Mouse (Mus musculus) intestine, embryonic 15.5 days (tissue): Measurements from ENCODE around the gene Ap4s1. TPM values are rescaled to one million over a fixed set of nuclear protein-coding genes. Genes with fewer than 3 reads are reported as not detected.
A peak's percentile ranks its signal among the peaks of the same experiment; 100 is the strongest.

Experiments used
- ATAC-seq: fragments of 200-750 bp; cut with Nextera tagmentation; 2 replicates; pipeline ENCODE4 v1.8.0; 2017; ENCODE audit warnings: moderate TSS enrichment, moderate library complexity
- H3K27ac ChIP-seq: fragments of 300-500 bp; sonication (generic); 2 replicates; pipeline ENCODE4 v1.5.1; 2015; ENCODE audit warnings: mild to moderate bottlenecking, inconsistent platforms
- H3K27me3 ChIP-seq: fragments of 300-500 bp; sonication (generic); replicated peaks from 2 replicates; pipeline ENCODE4 v1.6.1; 2015; ENCODE audit warnings: inconsistent platforms
- H3K36me3 ChIP-seq: fragments of 300-500 bp; sonication (generic); 2 replicates; pipeline ENCODE4 v1.6.1; 2015; ENCODE audit warnings: inconsistent platforms
- H3K4me1 ChIP-seq: fragments of 300-500 bp; sonication (generic); replicated peaks from 2 replicates; pipeline ENCODE4 v1.6.1; 2015; ENCODE audit warnings: inconsistent platforms
- H3K4me2 ChIP-seq: fragments of 300-500 bp; sonication (generic); replicated peaks from 2 replicates; pipeline ENCODE4 v1.6.1; 2015; ENCODE audit warnings: mild to moderate bottlenecking, inconsistent platforms
- H3K4me3 ChIP-seq: fragments of 300-500 bp; sonication (generic); replicated peaks from 2 replicates; pipeline ENCODE4 v1.5.1; 2015; ENCODE audit warnings: inconsistent platforms
- H3K9ac ChIP-seq: fragments of 300-500 bp; sonication (generic); 2 replicates; pipeline ENCODE4 v1.6.1; 2015; ENCODE audit warnings: inconsistent platforms
- H3K9me3 ChIP-seq: fragments of 300-500 bp; sonication (generic); 2 replicates; pipeline ENCODE4 v1.6.1; 2016; ENCODE audit warnings: inconsistent platforms
- WGBS: fragments of 180-500 bp; shearing (Covaris S2); methylation state at CpG from one replicate; pipeline ENCODE4 v1.1.7; 2015; 5-methylcytosine and 5-hydroxymethylcytosine counted together
- polyA plus RNA-seq: library from polyadenylated mRNA; unstranded; fragments of >200 nt; fragmentation: Nextera tagmentation; extraction: Ambion mirVana; gene quantifications from 2 replicates; pipeline ENCODE4 v1.2.1, GENCODE M21; 2015

Ap4s1 gene
- polyA plus RNA-seq, 1 experiment from 2014 or later: 26.9 TPM

DNA sequence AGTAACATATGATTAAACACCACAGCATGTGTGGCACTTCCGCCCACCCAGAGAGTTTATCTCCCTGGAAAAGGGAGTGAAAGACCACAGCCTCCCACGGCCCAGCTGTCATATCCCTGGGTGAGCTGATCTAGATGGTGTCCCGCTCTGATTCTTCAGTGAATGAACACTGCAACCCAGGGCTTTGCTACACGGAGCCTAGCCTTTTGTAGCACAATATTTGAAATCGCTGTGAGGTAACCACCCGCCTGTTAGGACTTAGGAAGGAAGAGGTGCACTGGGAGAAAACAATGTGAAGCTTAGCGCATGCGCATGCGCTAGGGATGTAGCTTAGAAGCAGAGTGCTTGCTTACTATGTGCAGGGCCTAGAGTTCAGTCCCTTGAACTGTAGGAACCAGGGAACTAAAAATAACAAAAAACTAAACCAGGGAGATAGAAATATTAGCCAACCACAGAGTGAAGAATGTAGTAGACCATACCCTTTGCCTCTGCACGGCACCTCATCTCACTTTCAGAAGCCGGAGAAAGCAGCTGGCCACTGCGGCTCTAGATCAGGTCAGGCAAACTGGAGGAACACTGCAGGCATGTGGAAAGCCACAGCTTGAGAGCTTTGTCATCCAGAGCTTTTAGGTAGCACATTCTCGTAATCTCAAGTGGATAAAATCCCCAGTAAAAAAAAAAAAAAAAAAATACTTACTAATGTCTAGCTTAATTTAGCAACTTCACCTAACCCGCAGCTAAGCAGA lies 18.3 kb downstream of the Ap4s1 start:
- H3K4me3 ChIP-seq: no peak overlapping the region
- H3K27ac ChIP-seq: no peak overlapping the region
- H3K9me3 ChIP-seq: no peaks in the 10 kb centered on the region
- H3K4me1 ChIP-seq: no peaks in the 10 kb centered on the region; the same call in 1 of the 2 replicates
- no peak overlapping the region for H3K9ac ChIP-seq
- H3K27me3 ChIP-seq: no peaks in the 10 kb centered on the region
- no peaks in the 10 kb centered on the region for H3K36me3 ChIP-seq
- no peak overlapping the region for H3K4me2 ChIP-seq
- WGBS: 71% methylated on average over 14 of the region's 14 CpGs
- no peak for ATAC-seq

DNA sequence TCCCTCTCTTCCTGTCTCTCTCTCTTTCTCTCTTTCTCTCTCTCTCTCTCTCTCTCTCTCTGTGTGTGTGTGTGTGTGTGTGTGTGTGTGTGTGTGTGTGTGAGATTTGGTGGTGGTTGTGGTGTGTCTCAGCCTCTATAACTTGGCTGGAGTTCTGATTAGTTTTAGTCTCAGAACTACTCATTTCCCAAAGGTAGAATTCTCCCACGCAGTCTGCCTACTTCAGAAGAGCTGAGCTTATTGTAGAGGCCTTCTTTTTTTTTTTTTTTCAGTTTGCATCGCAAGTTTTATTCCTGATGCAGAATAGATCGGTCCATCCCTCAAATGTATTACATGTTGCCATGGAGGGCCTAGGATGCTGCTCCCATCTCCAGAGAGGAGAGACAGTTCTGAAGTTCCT lies 18.9 kb downstream of the Ap4s1 start:
- H3K27ac ChIP-seq: no peak overlapping the region
- no peak overlapping the region for H3K9ac ChIP-seq
- no peak overlapping the region for H3K4me3 ChIP-seq
- no peak overlapping the region for H3K4me2 ChIP-seq
- 71% methylated on average over 3 of the region's 3 CpGs for WGBS
- H3K9me3 ChIP-seq: no peaks in the 10 kb centered on the region
- no peaks in the 10 kb centered on the region for H3K36me3 ChIP-seq
- ATAC-seq: no peak
- no peaks in the 10 kb centered on the region; the same call in 1 of the 2 replicates for H3K4me1 ChIP-seq
- H3K27me3 ChIP-seq: no peaks in the 10 kb centered on the region

DNA sequence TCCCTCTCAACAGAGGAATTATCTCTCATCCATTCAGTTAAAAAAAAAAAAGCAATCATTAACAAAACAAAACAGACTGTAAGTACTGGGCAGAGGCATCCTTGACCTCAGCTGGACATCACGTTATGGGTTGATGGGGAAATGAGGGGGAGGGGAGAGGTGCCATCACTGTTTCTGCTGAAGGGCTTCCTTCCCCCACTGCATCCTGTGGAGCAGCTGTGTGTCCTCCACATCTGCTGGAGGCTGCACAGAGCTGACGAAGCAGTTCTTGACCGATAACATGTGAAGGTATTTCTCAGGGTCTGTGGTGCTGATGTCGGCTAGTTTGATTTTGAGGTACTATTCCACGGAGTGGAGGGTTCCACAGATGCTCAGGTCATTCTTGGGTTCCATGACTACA lies 19.3 kb downstream of the Ap4s1 start:
- Histone ChIP-seq H3K4me3 (no peak overlapping the region), H3K27ac (no peak overlapping the region), H3K27me3 (no peaks in the 10 kb centered on the region), H3K9ac (no peak overlapping the region), H3K4me2 (no peak overlapping the region), H3K36me3 (no peaks in the 10 kb centered on the region), H3K9me3 (no peaks in the 10 kb centered on the region), H3K4me1 (no peaks in the 10 kb centered on the region; the same call in 1 of the 2 replicates)
- 43% methylated on average over 5 of the region's 5 CpGs for WGBS
- no peak for ATAC-seq

- H3K36me3 ChIP-seq: no peaks in the 10 kb centered on the region
- H3K4me1 ChIP-seq: no peaks in the 10 kb centered on the region; the same call in 1 of the 2 replicates
- H3K9ac ChIP-seq: no peak overlapping the region
- H3K4me2 ChIP-seq: no peak overlapping the region
- 71% methylated on average over 1 of the region's 1 CpGs for WGBS
- no peaks in the 10 kb centered on the region for H3K27me3 ChIP-seq
- ATAC-seq: no peak
- no peak overlapping the region for H3K4me3 ChIP-seq
- no peak overlapping the region for H3K27ac ChIP-seq
- H3K9me3 ChIP-seq: no peaks in the 10 kb centered on the region
Measured at GRCm38 (mm10) chr12:51712685-51713084, 21.9 kb downstream of the Ap4s1 start.

DNA sequence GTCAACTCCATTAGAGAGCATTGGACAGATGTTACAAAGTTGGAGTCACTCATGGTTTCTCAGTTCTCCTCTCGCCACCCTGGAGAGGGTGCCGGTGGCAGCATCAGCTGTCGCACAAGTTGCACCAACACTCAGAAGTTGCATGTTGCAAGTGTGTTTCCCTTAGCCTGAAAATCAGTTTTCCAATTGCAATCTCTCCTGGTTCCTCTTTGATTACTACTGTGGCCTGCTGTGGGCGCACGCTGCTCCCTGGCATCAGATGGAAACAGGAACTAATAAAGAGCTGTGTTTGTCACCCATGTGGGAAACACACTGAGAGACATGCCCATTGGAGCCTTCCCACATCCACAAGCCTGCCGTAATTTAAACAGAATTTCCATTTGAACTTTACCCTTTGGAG lies 27.8 kb downstream of the Ap4s1 start:
- H3K27ac ChIP-seq: no peak overlapping the region
- H3K9ac ChIP-seq: no peak overlapping the region
- no peaks in the 10 kb centered on the region for H3K36me3 ChIP-seq
- no peak overlapping the region for H3K4me3 ChIP-seq
- no peaks in the 10 kb centered on the region for H3K4me1 ChIP-seq
- no peaks in the 10 kb centered on the region for H3K9me3 ChIP-seq
- WGBS: 89% methylated on average over 6 of the region's 6 CpGs
- no peaks in the 10 kb centered on the region for H3K27me3 ChIP-seq
- H3K4me2 ChIP-seq: no peak overlapping the region
- no peak for ATAC-seq

DNA sequence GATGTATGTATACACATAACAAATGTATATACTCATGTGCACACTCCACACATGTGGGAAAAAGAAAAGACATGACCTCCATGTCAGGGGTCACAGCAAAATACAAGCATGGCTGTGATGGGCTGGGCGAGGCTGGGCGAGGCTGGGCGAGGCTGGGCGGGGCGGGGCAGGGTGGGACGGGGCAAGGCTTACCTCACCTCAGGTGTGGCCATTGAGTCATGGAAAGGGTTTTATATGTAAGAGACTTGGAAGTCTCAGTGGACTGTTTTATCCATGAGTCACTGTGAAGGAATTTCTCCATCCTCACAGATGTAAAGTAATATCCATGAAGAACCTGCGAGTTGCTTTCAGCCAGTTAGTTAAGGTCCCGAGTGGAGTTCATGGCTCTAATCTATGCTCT lies 31.0 kb downstream of the Ap4s1 start:
- Histone ChIP-seq H3K4me3 (no peak overlapping the region), H3K36me3 (no peaks in the 10 kb centered on the region), H3K9ac (no peak overlapping the region), H3K27me3 (no peaks in the 10 kb centered on the region), H3K4me1 (no peaks in the 10 kb centered on the region), H3K9me3 (no peaks in the 10 kb centered on the region), H3K4me2 (no peak overlapping the region), H3K27ac (no peak overlapping the region)
- ATAC-seq: peak; percentile 77
- 89% methylated on average over 8 of the region's 8 CpGs for WGBS

DNA sequence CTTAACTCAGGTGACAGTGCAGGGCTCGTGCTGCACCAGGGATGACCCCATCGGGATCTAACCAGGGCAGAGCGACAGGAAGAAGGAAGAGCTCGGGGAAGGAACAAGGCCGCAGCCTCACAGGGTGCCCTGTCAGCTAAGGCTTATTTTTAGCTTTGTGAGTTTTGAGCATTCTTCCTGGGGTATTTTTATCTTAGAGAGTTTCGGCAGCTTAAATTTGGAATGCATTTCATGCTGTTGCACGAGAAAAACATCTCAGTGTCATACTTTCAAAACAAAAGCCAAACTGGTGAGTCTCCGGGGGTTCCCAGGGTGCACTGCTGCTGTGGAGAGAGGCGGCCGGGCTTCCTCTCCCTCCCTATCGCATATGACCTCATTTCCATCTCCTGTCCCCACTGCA lies 38.2 kb downstream of the Ap4s1 start:
- WGBS: 61% methylated on average over 11 of the region's 11 CpGs
- H3K4me3 ChIP-seq: no peak overlapping the region
- H3K27me3 ChIP-seq: no peaks in the 10 kb centered on the region
- peak overlapping the region; percentile 45 for H3K27ac ChIP-seq
- no peaks in the 10 kb centered on the region for H3K9me3 ChIP-seq
- H3K4me1 ChIP-seq: peaks cover 3% of the 10 kb centered on the region
- H3K36me3 ChIP-seq: no peaks in the 10 kb centered on the region
- no peak for ATAC-seq
- no peak overlapping the region for H3K4me2 ChIP-seq
- no peak overlapping the region for H3K9ac ChIP-seq

DNA sequence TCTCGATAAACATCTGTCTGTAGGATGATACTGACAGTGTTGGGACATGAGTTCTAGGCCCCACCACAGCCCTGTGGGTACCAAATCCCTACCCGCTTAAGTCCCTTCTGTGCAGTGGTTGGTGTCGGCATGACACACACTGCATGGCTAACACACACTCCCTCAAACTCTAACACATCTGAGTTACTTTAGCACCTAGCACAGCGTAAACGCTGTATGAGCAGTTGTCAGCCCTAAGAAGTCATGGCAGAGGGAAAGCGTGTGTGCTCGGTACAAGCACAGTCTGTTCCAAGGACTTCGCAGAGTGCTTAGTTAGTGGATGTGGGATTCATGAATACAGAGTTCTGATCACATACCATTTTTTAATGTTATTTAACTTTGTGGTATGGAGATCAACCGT lies 39.0 kb downstream of the Ap4s1 start:
- H3K36me3 ChIP-seq: no peaks in the 10 kb centered on the region
- no peak overlapping the region for H3K9ac ChIP-seq
- WGBS: 94% methylated on average over 9 of the region's 9 CpGs
- no peaks in the 10 kb centered on the region for H3K27me3 ChIP-seq
- no peak overlapping the region for H3K4me3 ChIP-seq
- H3K4me2 ChIP-seq: no peak overlapping the region
- 0 out of 2 replicates have a peak overlapping the region, but pooled peaks have one; percentile 1 for H3K27ac ChIP-seq
- no peak for ATAC-seq
- H3K9me3 ChIP-seq: no peaks in the 10 kb centered on the region
- peaks cover 11% of the 10 kb centered on the region for H3K4me1 ChIP-seq

DNA sequence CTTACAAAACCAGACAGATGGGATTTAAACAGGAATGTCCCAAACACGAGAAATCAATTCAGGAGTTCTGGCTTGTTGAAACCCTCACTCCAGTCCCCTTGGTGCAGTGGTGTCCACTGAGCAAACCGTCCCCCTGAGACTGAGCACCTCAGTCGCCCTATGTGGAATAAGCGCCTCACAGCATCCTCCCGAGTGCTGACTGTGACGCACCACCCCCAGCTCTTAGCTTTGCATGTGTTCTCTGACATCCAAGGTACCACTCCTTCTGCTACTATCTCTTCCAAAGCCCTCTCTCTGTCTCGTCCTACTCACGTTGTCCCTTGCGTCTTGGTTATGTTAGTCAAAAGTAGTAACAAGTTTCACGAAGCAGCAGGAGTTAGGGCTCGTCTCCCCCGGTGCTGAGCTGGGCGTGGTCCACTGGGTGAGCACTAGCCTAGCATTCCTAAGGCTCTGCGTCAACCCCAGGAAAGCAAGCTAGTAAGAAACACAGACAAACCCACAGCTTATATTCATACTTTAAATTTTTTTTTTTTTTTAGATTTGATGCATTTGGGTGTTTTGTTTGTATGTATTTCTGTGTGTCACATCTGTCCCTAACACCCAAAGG lies 43.9 kb downstream of the Ap4s1 start:
- peak overlapping the region; percentile 24; the same call in 1 of the 2 replicates for H3K4me2 ChIP-seq
- peak overlapping the region; percentile 13 for H3K27ac ChIP-seq
- peak; percentile 58 for ATAC-seq
- H3K9ac ChIP-seq: no peak overlapping the region
- H3K27me3 ChIP-seq: no peaks in the 10 kb centered on the region
- H3K36me3 ChIP-seq: no peaks in the 10 kb centered on the region
- no peaks in the 10 kb centered on the region for H3K9me3 ChIP-seq
- no peak overlapping the region for H3K4me3 ChIP-seq
- peaks cover 18% of the 10 kb centered on the region for H3K4me1 ChIP-seq
- 58% methylated on average over 14 of the region's 14 CpGs for WGBS

DNA sequence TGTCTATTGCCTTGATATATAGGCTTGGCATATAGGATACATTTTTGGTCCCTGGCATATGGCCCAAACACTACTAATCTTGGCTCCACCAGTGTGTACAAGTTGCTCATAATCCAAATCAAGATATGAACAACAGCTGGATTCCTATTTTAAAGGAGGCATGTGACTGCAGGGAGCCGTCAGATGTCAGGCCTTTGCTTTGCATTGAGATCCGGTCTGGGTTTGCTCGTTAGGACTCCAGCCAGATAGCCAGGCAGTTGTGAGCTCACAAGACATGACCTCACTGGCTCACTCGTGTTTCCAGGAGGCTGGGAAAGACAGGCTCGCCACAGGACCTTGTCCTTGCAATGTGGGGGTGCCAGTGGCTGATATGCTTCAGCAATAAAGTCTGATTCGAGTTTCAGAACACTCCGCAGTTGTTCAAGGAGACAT lies 45.0 kb downstream of the Ap4s1 start:
- no peak overlapping the region for H3K4me3 ChIP-seq
- no peak overlapping the region for H3K9ac ChIP-seq
- peak; percentile 77 for ATAC-seq
- no peaks in the 10 kb centered on the region for H3K27me3 ChIP-seq
- no peaks in the 10 kb centered on the region for H3K36me3 ChIP-seq
- WGBS: 29% methylated on average over 7 of the region's 7 CpGs
- H3K27ac ChIP-seq: 0 out of 2 replicates have a peak overlapping the region, but pooled peaks have one; percentile 23
- no peak overlapping the region for H3K4me2 ChIP-seq
- H3K4me1 ChIP-seq: peaks cover 18% of the 10 kb centered on the region
- H3K9me3 ChIP-seq: no peaks in the 10 kb centered on the region

DNA sequence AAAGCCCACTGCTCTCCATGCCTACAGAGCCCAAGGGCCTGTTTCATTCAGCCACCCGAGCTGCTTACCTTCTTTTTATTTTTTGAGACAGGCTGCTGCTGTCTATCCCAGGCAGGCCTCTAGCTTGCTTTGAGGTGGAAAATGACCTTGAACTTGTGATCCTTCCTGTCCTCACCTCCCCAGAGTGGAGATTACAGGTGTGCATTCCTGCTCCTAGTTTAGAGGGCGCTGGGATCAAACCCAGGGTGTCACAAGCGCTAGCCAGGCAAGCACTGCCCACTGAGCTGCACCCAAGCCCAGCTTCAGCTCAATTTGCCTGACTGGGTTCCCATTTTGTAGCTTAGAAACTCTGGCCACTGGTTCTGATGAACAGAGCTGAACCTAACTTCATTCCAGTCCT lies 45.5 kb downstream of the Ap4s1 start:
- Histone ChIP-seq H3K9ac (no peak overlapping the region), H3K4me1 (peaks cover 18% of the 10 kb centered on the region), H3K36me3 (no peaks in the 10 kb centered on the region), H3K9me3 (no peaks in the 10 kb centered on the region), H3K4me2 (no peak overlapping the region), H3K27ac (0 out of 2 replicates have a peak overlapping the region, but pooled peaks have one; percentile 23), H3K4me3 (no peak overlapping the region), H3K27me3 (no peaks in the 10 kb centered on the region)
- WGBS: 61% methylated on average over 3 of the region's 3 CpGs
- peak; percentile 22; the same call in 1 of the 2 replicates for ATAC-seq

- 74% methylated on average over 1 of the region's 1 CpGs for WGBS
- Histone ChIP-seq H3K9me3 (no peaks in the 10 kb centered on the region), H3K4me1 (peaks cover 18% of the 10 kb centered on the region), H3K4me2 (no peak overlapping the region), H3K27ac (no peak overlapping the region), H3K4me3 (no peak overlapping the region), H3K27me3 (no peaks in the 10 kb centered on the region), H3K36me3 (no peaks in the 10 kb centered on the region), H3K9ac (no peak overlapping the region)
- no peak for ATAC-seq
Measured at GRCm38 (mm10) chr12:51736807-51737206, 46.0 kb downstream of the Ap4s1 start.

GRCm38 (mm10) chr12:51741690-51742089 lies 50.9 kb downstream of the Ap4s1 start:
- Histone ChIP-seq H3K36me3 (peaks cover 26% of the 10 kb centered on the region), H3K9me3 (no peaks in the 10 kb centered on the region), H3K4me2 (no peak overlapping the region), H3K27ac (no peak overlapping the region), H3K4me1 (no peaks in the 10 kb centered on the region), H3K27me3 (no peaks in the 10 kb centered on the region), H3K4me3 (no peak overlapping the region), H3K9ac (no peak overlapping the region)
- WGBS: 86% methylated on average over 6 of the region's 6 CpGs
- ATAC-seq: peak; percentile 12; the same call in 1 of the 2 replicates
